Mouse (Mus musculus): ENCODE measurements around the gene Hck. TPM values are rescaled to one million over a fixed set of nuclear protein-coding genes. Genes with fewer than 3 reads are reported as not detected.

Gene Hck
- 249 and 255 TPM in 2 replicates for total RNA-seq (2023)

DNA sequence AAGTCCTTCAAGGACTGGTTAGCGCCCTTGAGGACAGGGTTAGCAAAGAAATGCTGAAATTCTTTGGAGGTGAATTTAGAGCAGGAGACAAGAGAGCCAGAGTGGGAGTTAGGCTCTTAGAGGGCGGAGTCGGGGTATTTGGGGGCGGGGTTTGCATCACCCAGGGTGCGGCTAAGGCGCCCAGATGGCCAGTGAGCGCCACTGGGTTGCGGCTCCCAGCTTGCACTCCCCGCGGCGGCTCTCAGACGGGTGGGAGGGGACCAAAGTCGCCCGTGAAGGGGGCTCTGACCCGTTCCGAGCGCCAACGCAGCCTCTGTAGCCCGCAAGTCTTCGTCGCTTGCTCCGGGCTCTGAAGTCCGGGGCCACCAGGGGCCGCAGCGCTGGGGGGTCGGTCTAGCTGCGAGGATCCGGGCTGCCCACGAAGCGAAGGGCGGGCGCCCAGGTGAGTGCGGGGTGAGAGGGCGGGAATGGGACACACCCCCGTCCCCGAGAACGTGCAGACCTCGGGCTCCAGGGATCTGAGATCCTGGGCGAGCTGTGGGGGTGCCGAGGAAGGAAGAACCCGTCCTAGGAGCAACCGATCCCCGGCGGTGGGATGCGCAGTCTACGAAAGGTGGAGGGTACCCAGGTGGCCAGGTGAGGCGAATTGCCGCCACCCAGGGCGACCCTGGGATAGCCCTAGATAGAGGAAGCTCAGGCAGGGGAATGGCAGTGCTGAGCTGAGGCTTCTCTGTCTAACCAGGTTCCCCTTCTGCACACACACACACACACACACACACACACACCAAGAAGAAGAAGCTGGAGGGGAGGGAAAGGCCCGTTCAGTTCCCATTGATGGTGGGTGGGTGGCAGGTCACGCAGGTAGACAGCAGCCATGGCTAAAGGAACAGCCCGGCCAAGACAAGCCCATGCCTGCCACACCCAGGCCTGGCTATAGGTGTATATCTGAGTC lies at the start of gene Hck:
Hck (plus strand) TSS at position 156 of the 952 bp plus-strand sequence.

DNA sequence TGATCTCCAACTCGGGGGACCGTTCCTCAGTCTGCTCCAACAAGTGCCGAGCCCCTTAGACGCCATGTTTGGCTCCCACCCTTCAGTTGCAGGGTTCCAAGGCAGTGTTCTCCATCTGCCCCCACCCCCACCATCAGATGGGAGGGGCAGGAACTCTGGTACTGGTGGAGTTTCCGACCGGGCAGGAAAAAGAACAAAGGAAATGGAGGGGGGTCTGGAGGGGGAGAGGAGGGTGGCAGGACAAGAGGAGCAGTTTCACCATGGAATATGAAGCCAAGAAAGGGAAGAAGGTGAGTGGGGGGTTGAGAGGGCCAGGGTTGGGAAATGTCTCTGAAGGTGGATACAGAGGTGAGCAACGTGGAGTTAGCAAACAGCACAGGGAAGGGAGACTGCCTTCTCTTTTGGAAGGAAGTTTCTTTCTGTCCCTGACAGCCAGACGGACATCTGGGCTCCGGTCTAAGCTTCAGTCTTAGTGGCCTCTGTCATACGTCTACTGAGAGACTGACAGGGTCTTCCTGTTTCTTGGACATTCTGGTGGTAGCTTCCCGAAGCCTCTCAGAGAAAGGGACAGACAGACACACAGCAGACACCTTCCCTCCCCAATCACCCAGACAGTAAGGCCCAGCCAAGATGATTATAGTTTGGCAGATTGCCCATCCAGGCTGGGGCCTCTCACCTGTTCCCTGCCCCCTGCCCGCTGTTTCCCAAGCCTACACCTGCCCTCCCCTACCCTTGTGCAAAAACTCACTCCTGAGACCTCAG lies 42.3 kb upstream of the Hck start, which contains the start of gene Ccm2l:
Ccm2l (plus strand) TSS at position 209 of the 762 bp plus-strand sequence.

DNA sequence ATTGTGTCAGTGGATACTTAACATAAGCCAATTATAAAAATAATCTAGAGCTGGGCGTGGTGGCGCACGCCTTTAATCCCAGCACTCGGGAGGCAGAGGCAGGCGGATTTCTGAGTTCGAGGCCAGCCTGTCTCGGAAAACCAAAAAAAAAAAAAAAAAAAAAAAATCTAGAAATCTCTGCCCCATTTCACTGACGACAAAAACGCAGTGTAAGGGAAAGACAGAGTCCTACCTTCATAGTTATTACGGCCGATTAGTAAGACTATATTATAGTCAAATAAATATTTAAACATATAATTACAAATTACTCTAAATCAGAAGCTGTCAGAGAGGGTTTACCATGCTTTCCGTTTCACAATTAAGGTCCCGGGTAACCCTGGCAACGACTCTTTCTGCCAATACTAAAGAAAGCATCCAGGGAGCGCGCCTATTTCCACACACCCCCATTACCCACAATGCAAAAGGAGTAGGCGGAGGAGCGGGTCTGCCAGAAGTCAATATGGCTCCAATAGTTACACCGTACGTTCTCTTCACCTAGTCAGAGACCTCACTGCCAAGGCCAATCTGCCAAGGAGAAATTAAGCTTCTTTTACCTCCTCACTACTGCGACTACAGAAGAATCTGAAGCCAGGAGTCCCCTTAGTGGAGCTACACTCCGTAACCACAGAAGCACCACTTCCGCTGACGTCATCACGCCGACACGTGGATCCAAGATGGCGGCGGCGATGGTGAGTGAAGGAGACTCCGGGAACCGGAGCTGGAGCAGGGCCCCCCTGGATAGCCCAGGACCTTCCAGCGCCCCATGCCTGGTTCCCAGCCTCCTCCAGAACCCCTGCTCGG lies 52.8 kb downstream of the Hck start, which contains the start of gene Tm9sf4:
Tm9sf4 (plus strand) TSS at position 460 of the 840 bp plus-strand sequence.

Other genes starting within 250 kb of the Hck start
- gene Mylk2, start 197.1 kb upstream of the Hck start, total RNA-seq (2023), result not detected in 2 replicates
- gene Foxs1, start 175.3 kb upstream of the Hck start, total RNA-seq (2023), result not detected in 2 replicates
- gene Dusp15, start 156.8 kb upstream of the Hck start, total RNA-seq (2023), result not detected in 2 replicates
- not detected in 2 replicates for gene Ttll9, start 146.0 kb upstream of the Hck start, total RNA-seq (2023)
- 12.4 and 12.8 TPM in 2 replicates for gene Pdrg1, start 93.0 kb upstream of the Hck start, total RNA-seq (2023)
- not detected in 2 replicates for gene Xkr7, start 76.6 kb upstream of the Hck start, total RNA-seq (2023)
- gene Ccm2l, start 42.5 kb upstream of the Hck start, total RNA-seq (2023), result 1.1 and 1.7 TPM in 2 replicates
- gene Tm9sf4, start 52.8 kb downstream of the Hck start, total RNA-seq (2023), result 84.6 and 87.1 TPM in 2 replicates
- 4.3 and 5.4 TPM in 2 replicates for gene Tspyl3, start 117.0 kb downstream of the Hck start, total RNA-seq (2023)
- 39.9 and 43.3 TPM in 2 replicates for gene Plagl2, start 133.0 kb downstream of the Hck start, total RNA-seq (2023)
- gene Pofut1, start 133.1 kb downstream of the Hck start, total RNA-seq (2023), result 17.4 and 17.7 TPM in 2 replicates
- 32.1 and 34.5 TPM in 2 replicates for gene Kif3b, start 182.9 kb downstream of the Hck start, total RNA-seq (2023)
- 82.7 and 104 TPM in 2 replicates for gene Asxl1, start 237.4 kb downstream of the Hck start, total RNA-seq (2023)

Measured in neutrophil, adult 65 days (primary cell).